Mouse (Mus musculus) limb, embryonic 15.5 days (tissue): ENCODE data around the gene Lyz1. TPM values are rescaled to one million over a fixed set of nuclear protein-coding genes. Genes with fewer than 3 reads are reported as not detected.
A peak's percentile ranks its signal among the peaks of the same experiment; 100 is the strongest.

ENCODE experiments used
- ATAC-seq: fragments of 200-750 bp; cut with Nextera tagmentation; 2 replicates; pipeline ENCODE4 v1.8.0; 2017; ENCODE audit warnings: low read depth, moderate TSS enrichment; ENCODE audit not compliant: insufficient number of reproducible peaks, low FRiP score, low TSS enrichment
- H3K27ac ChIP-seq: fragments of 300-500 bp; sonication (generic); 2 replicates; pipeline ENCODE4 v1.5.1; 2015; ENCODE audit warnings: moderate library complexity, mild to moderate bottlenecking, inconsistent platforms
- H3K27me3 ChIP-seq: fragments of 300-500 bp; sonication (generic); 2 replicates; pipeline ENCODE4 v1.6.1; 2015; ENCODE audit warnings: inconsistent platforms
- H3K36me3 ChIP-seq: fragments of 300-500 bp; sonication (generic); 2 replicates; pipeline ENCODE4 v1.6.1; 2015; ENCODE audit warnings: inconsistent platforms
- H3K4me1 ChIP-seq: fragments of 300-500 bp; sonication (generic); 2 replicates; pipeline ENCODE4 v1.6.1; 2015; ENCODE audit warnings: inconsistent platforms
- H3K4me2 ChIP-seq: fragments of 300-500 bp; sonication (generic); 2 replicates; pipeline ENCODE4 v1.6.1; 2015; ENCODE audit warnings: mild to moderate bottlenecking, inconsistent platforms
- H3K4me3 ChIP-seq: fragments of 300-500 bp; sonication (generic); 2 replicates; pipeline ENCODE4 v1.5.1; 2015; ENCODE audit warnings: mild to moderate bottlenecking, inconsistent platforms
- H3K9ac ChIP-seq: fragments of 300-500 bp; sonication (generic); 2 replicates; pipeline ENCODE4 v1.6.1; 2015; ENCODE audit warnings: inconsistent platforms
- H3K9me3 ChIP-seq: fragments of 300-500 bp; sonication (generic); 2 replicates; pipeline ENCODE4 v1.6.1; 2016; ENCODE audit warnings: inconsistent platforms
- WGBS: fragments of 180-500 bp; shearing (Covaris S2); methylation state at CpG from one replicate; pipeline ENCODE4 v1.1.7; 2015; 5-methylcytosine and 5-hydroxymethylcytosine counted together
- polyA plus RNA-seq: library from polyadenylated mRNA; unstranded; fragments of >200 nt; fragmentation: Nextera tagmentation; extraction: Ambion mirVana; gene quantifications from 2 replicates; pipeline ENCODE4 v1.2.1, GENCODE M21; 2015

Lyz1 gene
- polyA plus RNA-seq: 0.12 and 0.27 TPM in 2 replicates

DNA sequence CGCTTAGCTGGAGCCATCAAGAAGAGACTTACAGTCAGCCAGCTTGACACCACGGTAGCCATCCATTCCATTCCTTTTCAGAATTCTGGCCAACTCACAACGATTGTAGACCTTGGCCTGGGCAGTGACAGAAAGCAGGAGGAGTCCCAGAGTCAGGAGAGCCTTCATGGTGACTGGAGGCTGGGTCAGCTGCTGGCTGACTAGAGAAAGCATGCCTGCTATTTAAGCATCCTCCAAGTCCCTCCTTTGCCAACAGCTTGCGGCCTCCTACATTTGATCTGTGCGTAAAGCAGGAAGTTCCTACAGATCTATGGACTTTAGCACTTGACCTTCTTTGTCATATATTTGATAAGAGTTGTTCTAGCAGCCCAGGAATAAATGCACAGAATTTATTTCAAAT, at the start of gene Lyz1:
TSS of gene Lyz1 (minus strand) at position 198 of the 400 bp plus-strand sequence.
- WGBS: 78% methylated on average over 5 of the region's 5 CpGs
- H3K4me2 ChIP-seq: no peak within 1 kb of the TSS
- no peak within 1 kb of the TSS for H3K9ac ChIP-seq
- no peak for ATAC-seq
- H3K4me3 ChIP-seq: no peak within 1 kb of the TSS
- no peaks in the 10 kb centered on the region for H3K27me3 ChIP-seq
- no peak within 1 kb of the TSS for H3K27ac ChIP-seq
- no peaks in the 10 kb centered on the region for H3K4me1 ChIP-seq
- H3K9me3 ChIP-seq: no peaks in the 10 kb centered on the region
- H3K36me3 ChIP-seq: no peaks in the 10 kb centered on the region

DNA sequence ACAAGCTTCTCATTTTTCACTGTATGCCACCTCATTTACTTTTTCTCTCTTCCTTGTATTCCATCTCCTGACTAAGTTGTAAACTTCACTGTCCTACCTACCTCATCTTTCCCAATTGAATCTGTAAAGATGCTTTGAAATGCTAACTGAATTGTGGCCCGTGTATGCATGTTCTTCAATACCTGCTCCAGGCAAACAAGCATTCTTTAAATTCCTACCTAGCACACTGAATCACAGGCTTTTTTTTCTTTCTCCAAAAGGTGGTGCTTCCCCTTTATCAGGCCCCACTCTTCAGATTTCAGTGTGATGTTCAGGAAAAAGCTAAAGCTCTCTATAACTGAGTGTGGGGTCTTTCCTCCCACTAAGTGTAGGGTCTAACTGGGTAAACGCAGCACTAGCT, 49.7 kb upstream of the Lyz1 start:
- H3K4me3 ChIP-seq: no peak overlapping the region
- no peaks in the 10 kb centered on the region for H3K27me3 ChIP-seq
- 0 out of 2 replicates have a peak, but pooled peaks cover 3% of the 10 kb centered on the region for H3K36me3 ChIP-seq
- no peaks in the 10 kb centered on the region for H3K4me1 ChIP-seq
- no peak overlapping the region for H3K9ac ChIP-seq
- 0 out of 2 replicates have a peak overlapping the region, but pooled peaks have one; percentile 19 for H3K27ac ChIP-seq
- no peak overlapping the region for H3K4me2 ChIP-seq
- WGBS: 60% methylated on average over 2 of the region's 2 CpGs
- ATAC-seq: no peak
- H3K9me3 ChIP-seq: no peaks in the 10 kb centered on the region

DNA sequence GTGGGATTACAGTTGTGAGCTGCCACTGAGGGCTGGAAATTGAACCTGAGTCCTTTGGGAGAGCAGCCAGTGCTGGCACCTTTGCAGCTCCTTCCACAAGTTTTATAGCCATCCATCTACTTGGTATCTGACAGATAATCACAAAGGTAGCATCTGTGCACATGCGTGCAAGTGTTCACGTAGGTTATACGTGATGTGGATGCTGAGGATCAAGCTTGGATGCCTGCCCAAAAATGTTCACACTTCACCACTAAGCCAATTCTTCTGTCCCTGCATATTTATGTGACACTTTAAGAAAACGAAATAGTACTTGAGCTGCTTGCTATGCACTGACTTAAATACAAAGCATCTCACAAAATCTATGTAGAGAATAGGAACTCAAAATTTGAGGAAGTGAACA, 48.4 kb upstream of the Lyz1 start:
- H3K4me3 ChIP-seq: no peak overlapping the region
- no peaks in the 10 kb centered on the region for H3K36me3 ChIP-seq
- H3K4me2 ChIP-seq: no peak overlapping the region
- H3K27ac ChIP-seq: no peak overlapping the region
- H3K9ac ChIP-seq: no peak overlapping the region
- WGBS: 70% methylated on average over 4 of the region's 4 CpGs
- no peaks in the 10 kb centered on the region for H3K27me3 ChIP-seq
- no peaks in the 10 kb centered on the region for H3K4me1 ChIP-seq
- ATAC-seq: no peak
- no peaks in the 10 kb centered on the region for H3K9me3 ChIP-seq

DNA sequence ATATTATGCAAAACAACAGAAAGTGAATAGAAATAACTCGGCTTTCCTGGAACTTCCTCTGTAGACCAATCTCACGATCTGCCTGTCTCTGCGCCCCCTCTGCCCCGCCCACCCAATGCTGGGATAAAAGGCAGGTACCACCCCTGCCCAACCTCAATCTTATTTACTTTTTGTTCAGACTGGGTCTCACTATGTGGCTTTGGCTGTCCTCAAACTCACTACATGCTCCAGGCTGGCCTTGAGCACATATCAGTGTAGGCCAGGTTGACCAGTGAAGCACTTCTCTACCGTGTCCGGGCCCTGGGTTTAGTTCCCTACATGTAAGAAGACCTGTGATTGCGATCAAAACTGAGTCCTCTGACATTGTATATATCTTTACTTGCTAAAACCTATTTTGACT, 46.6 kb upstream of the Lyz1 start:
- Histone ChIP-seq H3K9me3 (no peaks in the 10 kb centered on the region), H3K4me2 (no peak overlapping the region), H3K27ac (no peak overlapping the region), H3K4me1 (no peaks in the 10 kb centered on the region), H3K27me3 (no peaks in the 10 kb centered on the region), H3K4me3 (no peak overlapping the region), H3K9ac (no peak overlapping the region), H3K36me3 (no peaks in the 10 kb centered on the region)
- WGBS: 86% methylated on average over 7 of the region's 7 CpGs
- ATAC-seq: no peak; the same call in 1 of the 2 replicates

DNA sequence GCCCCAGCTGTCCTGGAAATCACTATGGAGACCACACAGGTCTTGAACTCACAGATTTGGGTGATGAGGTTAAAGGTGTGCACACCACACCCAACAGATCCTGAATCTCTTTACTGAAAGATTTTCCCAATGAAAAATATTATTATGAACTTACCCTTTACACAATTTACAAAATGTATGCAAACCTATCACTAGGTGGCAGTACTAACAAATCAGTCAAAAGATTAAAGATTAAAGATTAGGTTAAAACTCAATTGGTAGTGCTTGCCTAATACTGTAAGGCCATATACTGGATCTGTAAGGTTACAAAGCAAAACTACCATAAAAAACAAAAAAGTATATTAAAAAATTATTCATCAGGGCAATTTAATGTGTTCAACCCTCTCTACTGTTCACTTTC, 45.3 kb upstream of the Lyz1 start:
- Histone ChIP-seq H3K4me3 (no peak overlapping the region), H3K27me3 (no peaks in the 10 kb centered on the region), H3K27ac (no peak overlapping the region), H3K36me3 (no peaks in the 10 kb centered on the region), H3K9me3 (no peaks in the 10 kb centered on the region), H3K9ac (no peak overlapping the region), H3K4me1 (no peaks in the 10 kb centered on the region), H3K4me2 (no peak overlapping the region)
- ATAC-seq: no peak

DNA sequence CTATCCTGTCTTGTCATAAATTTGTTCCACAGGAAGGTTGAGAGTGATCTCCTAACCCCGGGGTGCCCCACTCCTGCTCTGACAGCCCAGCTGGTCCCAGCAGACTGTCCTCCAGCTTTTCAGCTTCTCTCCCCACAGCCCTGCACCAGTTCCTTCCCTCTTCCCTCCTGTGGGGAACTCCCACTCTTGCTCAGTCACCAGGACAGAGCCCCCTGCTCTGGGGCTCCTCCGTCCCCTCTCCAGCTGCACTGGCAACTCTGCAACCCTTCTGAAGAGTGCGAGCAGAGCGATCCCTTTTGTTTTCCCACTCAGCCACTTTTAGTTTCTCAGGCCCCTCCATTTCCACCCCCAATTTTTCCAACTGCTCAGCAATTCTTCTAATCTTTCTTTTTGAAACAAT, 43.0 kb upstream of the Lyz1 start:
- no peak overlapping the region for H3K4me3 ChIP-seq
- 45% methylated on average over 4 of the region's 4 CpGs for WGBS
- no peak overlapping the region for H3K9ac ChIP-seq
- H3K36me3 ChIP-seq: no peaks in the 10 kb centered on the region
- no peaks in the 10 kb centered on the region for H3K9me3 ChIP-seq
- no peak for ATAC-seq
- H3K27ac ChIP-seq: no peak overlapping the region
- H3K27me3 ChIP-seq: no peaks in the 10 kb centered on the region
- H3K4me1 ChIP-seq: no peaks in the 10 kb centered on the region
- H3K4me2 ChIP-seq: no peak overlapping the region

DNA sequence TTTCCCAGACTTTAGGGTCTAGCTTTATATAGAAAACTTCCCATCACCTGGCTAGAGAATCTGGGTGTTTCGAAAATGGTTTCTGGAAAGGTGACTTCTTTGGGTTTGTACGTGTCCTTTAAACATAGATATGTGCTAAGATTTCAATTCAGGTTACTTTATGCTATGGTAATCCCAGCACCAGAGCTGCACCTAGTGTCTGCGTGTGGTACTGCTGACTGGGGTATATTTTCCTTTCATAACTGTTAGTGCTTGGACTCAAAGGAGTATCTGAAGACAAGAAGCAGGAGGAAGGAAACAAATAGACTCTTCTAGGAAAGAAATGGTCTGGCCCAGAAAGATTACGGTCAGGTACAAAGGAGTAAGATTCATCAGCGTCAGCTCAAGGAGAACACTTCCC, 37.9 kb upstream of the Lyz1 start:
- Histone ChIP-seq H3K9me3 (no peaks in the 10 kb centered on the region), H3K36me3 (no peaks in the 10 kb centered on the region), H3K4me3 (no peak overlapping the region), H3K9ac (no peak overlapping the region), H3K4me1 (no peaks in the 10 kb centered on the region), H3K4me2 (no peak overlapping the region), H3K27ac (no peak overlapping the region), H3K27me3 (no peaks in the 10 kb centered on the region)
- WGBS: 84% methylated on average over 5 of the region's 5 CpGs
- ATAC-seq: no peak

DNA sequence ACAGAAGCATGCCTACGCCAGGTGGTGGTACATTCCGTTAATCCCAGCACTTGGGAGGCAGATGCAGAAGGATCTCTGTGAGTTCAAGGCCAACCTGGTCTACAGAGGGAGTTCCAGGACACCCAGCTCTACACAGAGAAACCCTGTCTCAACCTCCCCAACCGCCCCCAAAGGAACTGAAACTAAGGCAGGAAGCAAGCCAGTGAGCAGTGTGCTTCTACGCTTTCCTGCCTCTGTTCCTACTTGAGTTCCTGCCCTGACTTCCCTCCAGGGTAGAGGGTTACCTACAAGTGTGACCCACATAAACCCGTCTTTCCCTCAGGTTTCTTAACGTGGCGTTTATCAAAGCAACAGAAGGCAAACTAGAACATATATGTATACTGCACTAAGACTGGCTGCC, 31.1 kb upstream of the Lyz1 start:
- Histone ChIP-seq H3K4me1 (no peaks in the 10 kb centered on the region), H3K36me3 (no peaks in the 10 kb centered on the region), H3K9me3 (no peaks in the 10 kb centered on the region), H3K4me2 (no peak overlapping the region), H3K4me3 (no peak overlapping the region), H3K27me3 (no peaks in the 10 kb centered on the region), H3K27ac (no peak overlapping the region), H3K9ac (no peak overlapping the region)
- ATAC-seq: no peak
- 84% methylated on average over 7 of the region's 7 CpGs for WGBS

DNA sequence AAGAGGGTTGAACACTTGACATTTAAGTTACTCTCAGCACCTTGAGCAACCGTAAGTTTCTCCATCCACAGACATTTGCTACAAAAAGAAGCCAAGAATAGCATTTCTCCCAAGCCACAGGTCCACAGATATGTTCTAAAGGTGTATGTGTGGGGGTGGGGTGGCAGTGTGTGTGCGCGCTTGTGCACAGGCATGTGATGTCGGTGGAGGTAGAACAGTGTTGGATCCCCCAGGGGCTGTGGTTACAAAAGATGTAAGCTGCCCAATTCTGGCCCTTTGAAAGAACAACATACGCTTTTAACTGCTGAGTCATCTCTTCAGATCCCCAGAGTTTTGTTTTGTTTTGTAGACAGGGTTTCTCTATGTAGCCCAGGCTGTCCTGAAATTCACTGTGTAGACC, 30.0 kb upstream of the Lyz1 start:
- H3K9ac ChIP-seq: no peak overlapping the region
- H3K4me2 ChIP-seq: no peak overlapping the region
- H3K27ac ChIP-seq: no peak overlapping the region
- no peaks in the 10 kb centered on the region for H3K36me3 ChIP-seq
- ATAC-seq: no peak
- 88% methylated on average over 5 of the region's 5 CpGs for WGBS
- H3K4me3 ChIP-seq: no peak overlapping the region
- no peaks in the 10 kb centered on the region for H3K9me3 ChIP-seq
- H3K4me1 ChIP-seq: no peaks in the 10 kb centered on the region
- H3K27me3 ChIP-seq: no peaks in the 10 kb centered on the region

DNA sequence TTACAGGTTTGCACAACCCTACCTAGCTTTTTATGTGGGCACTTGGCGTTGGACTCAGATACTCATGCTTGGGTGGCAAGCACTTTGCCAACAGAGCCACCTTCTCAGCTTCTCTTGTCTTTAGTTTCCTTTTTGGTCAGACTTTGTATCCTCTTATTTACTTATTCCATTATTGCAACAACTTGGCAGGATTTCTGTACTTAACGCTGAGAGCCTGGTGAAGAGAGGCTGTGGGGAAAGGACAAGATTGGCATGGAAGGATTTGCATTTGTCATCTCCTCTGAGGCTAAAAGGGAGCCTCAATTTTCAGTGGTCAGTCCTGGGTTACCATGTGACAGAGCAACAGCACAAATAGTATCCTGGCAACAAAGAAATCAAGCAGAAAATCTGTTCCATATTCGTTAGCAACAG, 27.9 kb upstream of the Lyz1 start:
- 73% methylated on average over 3 of the region's 3 CpGs for WGBS
- H3K4me2 ChIP-seq: no peak overlapping the region
- H3K36me3 ChIP-seq: no peaks in the 10 kb centered on the region
- H3K27me3 ChIP-seq: no peaks in the 10 kb centered on the region
- H3K9me3 ChIP-seq: no peaks in the 10 kb centered on the region
- H3K4me1 ChIP-seq: no peaks in the 10 kb centered on the region
- H3K9ac ChIP-seq: no peak overlapping the region
- ATAC-seq: no peak
- H3K4me3 ChIP-seq: no peak overlapping the region
- H3K27ac ChIP-seq: no peak overlapping the region

DNA sequence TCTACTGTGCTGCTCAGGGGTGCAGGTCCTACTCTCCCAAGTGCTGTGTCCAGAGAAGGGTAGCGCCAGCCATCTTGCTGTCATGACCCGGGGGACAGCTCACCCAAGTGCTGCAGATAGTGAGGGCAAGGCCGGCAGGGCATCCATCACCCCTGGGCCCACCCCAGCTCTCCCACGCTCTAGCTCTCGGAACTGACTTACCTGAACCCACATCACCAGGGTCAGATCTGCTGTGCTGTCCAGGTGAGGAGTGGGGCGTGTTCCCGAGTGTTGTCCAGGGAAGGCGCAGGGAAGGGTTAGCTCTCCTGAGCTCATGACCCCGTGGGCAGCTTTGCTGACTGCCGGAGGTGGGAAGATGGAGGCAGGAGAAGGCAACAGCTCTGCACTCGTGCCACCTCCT, 23.7 kb upstream of the Lyz1 start:
- Histone ChIP-seq H3K27ac (no peak overlapping the region), H3K9ac (no peak overlapping the region), H3K4me2 (no peak overlapping the region), H3K9me3 (no peaks in the 10 kb centered on the region), H3K27me3 (no peaks in the 10 kb centered on the region), H3K4me3 (no peak overlapping the region), H3K36me3 (no peaks in the 10 kb centered on the region), H3K4me1 (no peaks in the 10 kb centered on the region)
- 88% methylated on average over 11 of the region's 11 CpGs for WGBS
- no peak for ATAC-seq

DNA sequence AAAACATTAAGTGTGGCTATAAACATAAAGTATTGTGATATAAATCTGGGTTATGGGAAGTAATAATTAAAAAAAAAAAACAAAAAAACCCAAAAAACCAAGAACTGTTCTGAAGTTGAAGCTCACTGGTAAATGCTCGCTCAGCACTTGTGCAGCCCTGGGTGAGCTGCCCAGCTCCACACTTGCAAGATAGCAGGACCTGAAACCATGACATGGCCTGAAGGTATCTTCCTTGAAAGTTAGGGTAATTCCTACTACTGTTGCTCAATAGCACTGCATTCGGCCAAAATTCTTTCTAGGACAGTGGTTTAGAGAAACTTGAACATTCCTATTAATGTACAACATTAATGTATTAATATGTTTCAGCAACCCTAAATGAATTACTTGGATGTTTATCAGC, 20.5 kb upstream of the Lyz1 start:
- no peak overlapping the region for H3K27ac ChIP-seq
- no peaks in the 10 kb centered on the region for H3K27me3 ChIP-seq
- no peak overlapping the region for H3K4me2 ChIP-seq
- 81% methylated on average over 2 of the region's 2 CpGs for WGBS
- H3K36me3 ChIP-seq: no peaks in the 10 kb centered on the region
- no peak for ATAC-seq
- H3K4me3 ChIP-seq: no peak overlapping the region
- H3K9ac ChIP-seq: no peak overlapping the region
- H3K9me3 ChIP-seq: no peaks in the 10 kb centered on the region
- no peaks in the 10 kb centered on the region for H3K4me1 ChIP-seq

DNA sequence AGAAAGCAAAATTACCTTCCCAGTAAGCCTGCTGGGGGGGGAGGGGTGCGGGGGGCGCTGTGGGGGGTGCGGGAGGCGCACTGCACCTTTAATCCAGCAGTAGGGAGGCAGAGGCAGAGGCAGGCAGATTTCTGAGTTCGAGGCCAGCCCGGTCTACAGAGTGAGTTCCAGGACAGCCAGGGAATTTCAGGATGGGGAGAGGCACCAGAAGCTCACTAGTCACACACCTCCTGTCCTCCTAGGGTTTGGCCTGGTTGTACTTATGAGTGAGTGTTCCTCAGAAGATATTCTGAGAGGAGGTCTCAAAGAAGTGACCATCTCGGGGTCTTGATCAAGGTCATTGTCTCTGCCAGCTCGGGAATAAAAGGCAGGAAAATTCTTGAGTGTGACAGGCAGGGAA, 19.5 kb upstream of the Lyz1 start:
- Histone ChIP-seq H3K4me2 (no peak overlapping the region), H3K4me1 (no peaks in the 10 kb centered on the region), H3K27me3 (no peaks in the 10 kb centered on the region), H3K27ac (no peak overlapping the region), H3K36me3 (no peaks in the 10 kb centered on the region), H3K9me3 (no peaks in the 10 kb centered on the region), H3K4me3 (no peak overlapping the region), H3K9ac (no peak overlapping the region)
- 79% methylated on average over 8 of the region's 8 CpGs for WGBS
- ATAC-seq: no peak
